Mouse (Mus musculus) urinary bladder, postnatal 25 days (tissue): Measurements from ENCODE around the gene Ece2.
"Not testable (repeated sequence)": the region's sequence is repeated elsewhere in the genome, so short reads cannot be mapped to it uniquely, and the experiment has no call there.

Source experiments
- DNase-seq: peaks from one replicate; pipeline ENCODE4 v3.0.0; 2022; ENCODE audit warnings: low spot score

The Ece2 gene

DNA sequence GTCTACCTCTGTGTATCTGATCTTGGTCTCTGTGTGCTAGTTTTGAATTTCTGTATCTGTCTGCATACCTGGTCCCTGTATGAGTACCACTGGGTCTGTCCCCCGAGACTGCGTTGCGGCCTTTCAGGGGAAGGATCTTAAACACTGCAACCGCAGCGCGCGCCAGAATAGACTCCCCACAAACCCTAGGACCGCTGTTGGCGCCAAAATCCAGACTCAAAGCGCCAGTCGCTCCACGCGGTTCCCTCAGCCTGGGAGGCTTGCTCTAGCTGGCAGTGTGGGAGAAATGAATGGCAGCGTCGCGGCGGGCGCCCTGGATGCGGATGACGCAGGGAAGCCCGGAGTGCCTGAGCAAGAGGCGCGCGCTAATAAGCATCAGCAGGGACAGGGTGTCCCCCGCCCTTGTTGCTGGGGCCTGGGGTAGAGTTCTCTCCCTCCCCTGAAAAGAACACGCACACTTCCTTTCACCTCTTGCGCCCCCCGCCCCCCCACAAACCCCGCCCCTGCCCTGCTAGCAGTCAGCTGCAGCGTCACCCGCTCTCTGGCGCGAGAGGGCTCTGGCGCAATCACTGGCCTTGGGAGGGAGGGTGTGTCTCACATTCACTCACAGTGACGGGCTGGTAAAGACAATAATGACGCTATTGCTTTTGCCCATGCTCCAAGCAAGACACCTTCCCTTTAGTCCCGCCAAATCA, 7.5 kb upstream of the Ece2 start:
- DNase-seq: peak; percentile 58

DNA sequence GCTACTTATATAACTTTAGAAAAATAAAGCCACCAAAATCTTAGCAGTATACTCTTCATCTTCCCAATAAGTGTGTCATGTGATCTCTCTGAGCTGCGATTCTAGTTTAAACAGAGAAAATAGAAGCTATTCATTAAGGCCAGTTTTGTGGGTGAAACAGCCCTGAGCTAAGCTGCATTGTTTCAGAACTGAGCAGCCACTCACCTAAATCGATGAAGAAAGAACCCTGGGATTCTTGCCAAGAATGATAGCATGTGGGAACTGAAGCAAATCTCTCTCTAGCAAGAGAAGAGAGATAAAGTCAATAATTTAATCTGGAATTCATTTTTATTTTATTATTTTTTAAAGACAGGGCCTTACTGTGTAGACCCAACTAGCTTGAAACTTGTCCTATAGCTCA, 6.4 kb upstream of the Ece2 start:
- DNase-seq: no peak

DNA sequence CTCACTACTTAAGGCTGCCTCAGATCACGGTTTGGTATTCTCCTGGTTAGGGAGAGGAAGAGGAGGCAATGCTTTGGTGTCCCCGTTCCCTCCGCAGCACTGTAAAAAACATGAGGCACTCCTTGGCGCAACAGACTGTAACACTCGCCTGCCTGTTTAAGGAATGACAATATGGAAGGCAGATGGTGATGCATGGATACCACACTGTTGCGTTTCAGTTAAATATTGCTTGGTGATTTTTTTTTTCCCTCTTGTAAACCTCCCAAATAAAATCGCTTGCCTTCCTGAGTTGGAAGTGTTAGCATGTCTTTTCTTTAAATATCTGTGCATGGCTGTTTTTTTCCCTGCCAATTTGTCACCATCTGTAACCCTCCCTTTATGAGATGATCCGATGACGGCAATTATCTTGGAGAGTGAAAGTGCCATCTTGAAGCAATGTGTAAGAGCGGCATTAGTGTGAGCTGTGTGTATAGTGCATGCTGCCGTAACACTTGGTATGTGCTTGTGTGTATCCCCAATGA, 697 bp upstream of the Ece2 start:
- no peak for DNase-seq

DNA sequence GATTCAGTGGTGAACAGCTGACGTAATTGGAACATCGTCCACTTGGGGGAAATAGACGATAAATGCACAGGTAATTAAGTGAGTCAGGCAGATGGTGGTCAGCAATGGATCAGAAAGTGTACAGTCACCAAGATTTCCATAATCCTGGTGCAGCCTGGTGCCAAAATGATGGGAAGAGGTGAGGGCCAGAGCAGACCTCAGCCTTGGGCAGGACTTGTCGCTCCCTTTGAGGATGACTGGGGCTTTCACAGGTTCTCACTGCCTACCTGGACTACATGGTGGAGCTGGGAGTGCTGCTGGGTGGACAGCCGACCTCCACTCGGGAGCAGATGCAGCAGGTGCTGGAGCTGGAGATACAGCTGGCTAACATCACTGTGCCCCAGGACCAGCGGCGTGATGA, 7.8 kb downstream of the Ece2 start:
- DNase-seq: no peak

DNA sequence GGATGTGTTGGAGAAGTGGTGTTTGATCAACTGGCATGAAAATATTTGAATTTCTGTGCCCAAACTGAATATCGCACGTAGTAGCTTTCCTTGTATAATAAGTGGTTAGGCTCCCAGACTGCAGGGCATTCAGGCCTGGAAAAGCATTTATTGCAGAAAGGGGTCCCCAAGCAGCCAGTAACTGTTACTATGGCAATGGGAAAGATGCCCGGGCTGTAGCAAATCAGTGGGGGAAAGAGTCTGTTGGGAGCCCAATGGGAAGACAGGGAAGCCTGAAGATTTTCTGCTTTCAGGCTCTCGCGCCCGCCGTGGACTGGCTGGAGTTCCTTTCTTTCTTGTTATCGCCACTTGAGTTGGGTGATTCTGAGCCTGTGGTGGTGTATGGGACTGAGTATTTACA, 8.7 kb downstream of the Ece2 start:
- DNase-seq: no peak

DNA sequence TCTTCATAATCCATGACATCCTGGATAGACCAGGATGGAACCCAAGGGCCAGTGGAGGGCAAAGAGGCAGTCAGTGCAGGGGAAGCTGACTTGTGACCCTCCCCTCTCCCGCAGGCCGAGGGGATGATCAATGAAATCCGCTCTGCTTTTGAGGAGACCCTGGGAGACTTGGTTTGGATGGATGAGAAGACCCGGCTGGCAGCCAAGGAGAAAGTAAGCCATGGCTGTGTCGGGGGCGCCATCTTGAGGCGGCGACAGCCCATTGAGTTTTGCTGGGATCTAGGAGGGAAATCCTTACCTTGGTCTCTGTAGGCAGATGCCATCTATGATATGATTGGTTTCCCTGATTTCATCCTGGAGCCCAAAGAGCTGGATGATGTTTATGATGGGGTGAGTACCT, 12.5 kb downstream of the Ece2 start:
- peak; percentile 67 for DNase-seq

DNA sequence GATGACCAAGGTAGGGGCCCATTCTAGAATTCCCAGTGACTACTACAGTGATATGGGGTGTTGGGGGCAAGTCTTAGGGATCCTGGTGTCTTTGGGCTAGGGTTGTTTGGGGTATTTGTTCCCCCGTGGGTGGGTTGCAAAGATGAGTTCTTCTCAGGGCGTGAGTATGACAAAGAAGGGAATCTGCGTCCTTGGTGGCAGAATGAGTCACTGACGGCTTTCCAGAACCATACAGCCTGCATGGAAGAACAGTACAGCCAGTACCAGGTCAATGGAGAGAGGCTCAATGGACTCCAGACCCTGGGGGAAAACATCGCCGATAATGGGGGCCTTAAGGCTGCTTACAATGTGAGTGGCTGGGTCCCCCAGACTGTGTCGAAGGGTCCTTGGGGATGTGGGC, 14.3 kb downstream of the Ece2 start:
- DNase-seq: no peak

DNA sequence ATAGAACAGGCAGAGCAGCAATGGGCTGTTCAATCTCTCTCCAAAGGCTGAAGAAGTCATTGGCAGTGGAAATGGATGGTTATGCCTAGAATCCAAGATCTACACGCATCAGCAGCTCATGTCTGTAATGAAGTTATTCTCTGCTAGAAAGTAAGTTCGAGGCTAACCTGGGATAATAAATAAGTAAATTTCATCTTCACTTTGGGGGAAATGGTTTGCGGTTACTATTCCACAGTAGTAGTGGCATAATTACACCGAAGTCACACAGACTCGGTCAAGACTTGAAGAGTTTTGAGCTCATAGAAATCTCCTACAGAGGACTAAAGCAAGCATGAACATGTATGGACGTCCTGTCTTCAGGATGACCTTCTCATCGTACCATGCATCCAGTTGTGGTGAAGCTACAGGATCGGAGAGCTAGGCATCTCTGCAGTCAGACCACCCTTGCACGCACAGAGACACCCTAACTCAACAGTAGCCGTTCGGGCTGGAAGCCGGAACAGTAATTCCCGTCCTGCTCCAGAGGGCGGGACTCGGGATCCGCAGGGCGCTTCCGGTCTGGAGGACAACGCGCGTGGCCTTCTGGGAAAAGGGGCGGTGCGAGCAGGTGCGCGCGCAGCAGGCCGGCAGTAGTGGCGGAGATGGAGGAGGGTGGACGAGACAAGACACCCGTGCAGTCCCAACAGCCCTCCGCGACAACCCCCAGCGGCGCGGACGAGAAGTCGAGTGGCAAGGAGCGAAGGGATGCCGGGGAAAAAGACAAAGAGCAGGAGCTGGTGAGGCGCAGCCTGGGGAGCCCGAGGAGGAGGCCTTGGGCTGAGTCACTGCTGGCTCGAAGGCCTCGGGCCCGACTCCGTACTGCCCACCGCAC, 21.7 kb downstream of the Ece2 start, which contains the start of gene Psmd2:
TSS of gene Psmd2 (plus strand) at position 577 of the 871 bp plus-strand sequence.
- DNase-seq: peak; percentile 99

DNA sequence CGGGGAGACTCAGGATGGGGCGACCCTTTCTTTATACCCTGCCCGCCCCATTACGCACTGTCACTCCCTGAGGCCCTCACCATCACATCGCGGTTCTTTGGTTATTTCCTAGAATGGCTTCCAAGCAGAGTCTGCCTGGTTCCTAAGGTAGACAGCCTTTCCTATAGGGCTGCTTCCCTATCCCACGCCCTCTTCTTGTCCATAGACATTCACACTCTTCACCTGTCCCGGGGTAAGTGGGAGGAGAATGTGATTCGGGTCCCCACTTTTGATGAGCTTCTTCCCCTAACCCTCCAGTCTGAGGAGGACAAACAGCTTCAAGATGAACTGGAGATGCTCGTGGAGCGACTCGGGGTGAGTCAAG, 22.3 kb downstream of the Ece2 start:
- no peak for DNase-seq

DNA sequence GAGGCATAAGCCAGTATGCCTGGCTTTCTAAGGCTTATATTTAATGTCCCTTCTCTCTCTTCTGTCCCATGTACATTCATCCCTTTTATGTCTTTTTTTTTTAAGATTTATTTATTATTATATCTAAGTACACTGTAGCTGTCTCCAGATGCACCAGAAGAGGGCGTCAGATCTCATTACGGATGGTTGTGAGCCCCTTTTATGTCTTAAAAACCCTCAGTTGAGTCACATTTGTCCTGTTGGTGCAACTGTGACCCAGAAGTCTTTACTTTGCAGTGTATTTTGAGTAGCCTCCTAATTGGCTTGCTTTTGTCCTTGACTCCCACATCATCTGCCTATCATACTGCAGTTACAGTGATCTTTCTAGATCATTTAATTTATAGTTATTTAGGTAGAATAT, 23.7 kb downstream of the Ece2 start:
- no peak for DNase-seq

DNA sequence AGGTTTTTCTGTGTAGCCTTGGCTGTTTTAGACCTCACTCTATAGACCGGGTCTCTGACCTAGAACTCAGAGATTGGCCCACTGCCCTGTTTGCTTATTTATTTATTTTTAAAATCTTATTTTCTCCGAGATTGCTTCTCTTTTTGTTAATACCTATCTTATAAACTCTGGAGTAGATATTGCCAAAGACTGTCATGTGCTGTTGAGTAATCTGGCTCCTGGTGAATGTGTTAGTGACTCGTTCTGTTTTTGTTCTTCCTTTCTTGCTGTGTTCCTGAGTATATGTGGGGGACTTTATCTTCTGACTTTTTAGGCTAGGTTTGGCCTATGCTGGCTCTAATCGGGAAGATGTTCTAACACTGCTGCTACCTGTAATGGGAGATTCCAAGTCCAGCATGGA, 28.0 kb downstream of the Ece2 start:
- DNase-seq: no peak

DNA sequence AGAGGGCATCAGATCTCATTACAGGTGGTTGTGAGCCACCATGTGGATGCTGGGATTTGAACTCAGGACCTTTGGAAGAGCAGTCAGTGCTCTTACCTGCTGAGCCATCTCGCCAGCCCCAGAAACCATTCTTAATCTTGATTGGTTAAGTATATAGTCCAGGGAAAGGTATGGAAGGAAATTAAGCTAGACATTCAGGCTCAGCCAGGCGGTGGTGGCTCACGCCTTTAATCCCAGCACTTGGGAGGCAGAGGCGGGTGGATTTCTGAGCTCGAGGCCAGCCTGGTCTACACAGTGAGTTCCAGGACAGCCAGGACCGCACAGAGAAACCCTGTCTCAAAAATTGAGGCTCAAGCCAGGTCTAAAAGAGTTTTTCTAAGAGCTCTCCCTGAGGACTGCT, 38.4 kb downstream of the Ece2 start, which contains the start of gene Eif4g1:
TSS of gene Eif4g1 (plus strand) at position 301 of the 400 bp plus-strand sequence.
- DNase-seq: not testable (repeated sequence)

DNA sequence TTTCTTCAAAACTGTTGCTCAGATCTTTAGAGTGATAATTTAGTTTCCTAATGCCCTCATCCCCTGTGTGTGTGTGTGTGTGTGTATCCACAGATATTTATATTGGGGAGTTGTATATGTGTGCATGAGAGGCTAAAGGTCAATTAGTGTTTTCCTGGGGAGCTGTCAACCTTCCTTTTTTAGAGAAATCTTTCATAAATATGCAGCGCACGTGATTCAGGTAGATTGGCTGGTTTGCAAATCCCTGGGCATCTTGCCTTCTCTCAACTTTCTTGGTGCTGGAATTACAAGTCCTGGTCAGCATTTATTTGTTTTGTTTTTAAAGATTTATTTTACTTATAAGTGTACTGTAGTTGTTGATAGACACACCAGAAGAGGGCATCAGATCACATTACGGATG, 40.7 kb downstream of the Ece2 start:
- no peak for DNase-seq

DNA sequence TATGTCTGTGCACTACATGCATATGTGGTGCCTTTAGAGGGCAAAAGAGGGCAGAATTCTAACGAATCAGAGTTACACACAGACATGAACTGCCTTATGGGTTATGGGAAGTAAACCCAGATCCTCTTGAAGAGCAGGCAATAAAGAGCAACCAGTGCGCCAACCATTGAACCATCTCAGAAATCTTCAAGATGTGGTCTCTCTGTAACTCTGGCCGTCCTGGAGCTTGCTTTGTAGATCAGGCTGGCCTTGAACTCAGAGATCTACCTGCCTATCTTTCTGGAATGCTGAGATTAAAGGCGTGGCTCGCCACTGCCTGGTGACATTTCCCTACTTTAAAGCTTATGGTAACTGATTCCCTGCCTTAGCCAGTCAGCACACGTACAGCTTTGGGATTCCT, 42.3 kb downstream of the Ece2 start:
- no peak for DNase-seq

DNA sequence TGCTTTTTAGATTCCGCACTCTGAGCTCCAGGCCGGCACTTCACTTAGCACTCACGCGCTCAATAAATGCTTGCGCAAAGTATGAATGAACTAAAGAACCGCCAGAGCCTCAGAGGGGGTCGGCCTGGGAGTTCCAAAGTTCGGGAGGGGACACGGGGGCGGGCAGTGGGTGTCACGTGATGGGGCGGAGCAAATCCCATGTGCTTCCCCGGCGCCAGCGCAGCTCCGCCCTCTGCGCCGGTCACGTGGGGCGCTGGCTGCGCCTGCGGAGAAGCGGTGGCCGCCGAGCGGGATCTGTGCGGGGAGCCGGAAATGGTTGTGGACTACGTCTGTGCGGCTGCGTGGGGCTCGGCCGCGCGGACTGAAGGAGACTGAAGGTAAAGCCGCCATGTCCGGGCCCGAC, 42.9 kb downstream of the Ece2 start:
- DNase-seq: peak; percentile 95

DNA sequence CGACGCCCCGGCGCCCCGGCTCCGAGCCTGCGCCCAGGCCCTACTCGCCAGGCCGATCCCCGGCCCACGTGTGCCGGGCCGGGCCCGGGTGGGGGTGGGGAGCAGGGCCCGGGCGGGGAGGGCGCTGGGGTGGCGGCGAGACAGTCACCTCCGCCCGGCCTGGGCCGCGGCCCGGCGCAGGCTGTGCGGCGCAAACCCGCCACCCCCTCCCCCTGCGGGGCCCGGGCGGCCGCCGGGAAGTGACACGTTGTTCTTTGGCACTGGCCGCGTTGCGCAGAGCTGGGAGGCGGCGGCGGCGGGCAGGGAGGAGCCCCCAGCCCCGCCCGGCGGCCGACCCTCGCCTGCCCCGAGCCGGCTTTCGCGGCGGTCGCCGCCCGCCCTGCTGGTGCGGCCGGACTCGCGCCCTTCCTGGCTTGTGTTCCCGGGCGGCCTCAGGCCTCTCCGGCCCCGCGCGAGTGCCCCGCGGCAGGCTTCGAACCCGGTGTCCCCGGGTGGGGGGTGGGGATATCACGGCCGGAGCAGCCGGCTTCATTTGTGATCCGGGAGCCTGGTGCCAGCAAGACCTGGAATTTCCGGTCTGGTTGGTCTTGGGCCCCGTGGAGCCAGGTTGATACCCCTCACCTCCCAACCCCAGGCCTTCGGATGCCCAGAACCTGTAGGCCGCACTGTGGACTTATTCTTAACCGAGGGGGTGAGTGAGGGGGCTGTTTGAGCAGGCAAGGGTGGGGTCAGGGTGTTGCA, 43.5 kb downstream of the Ece2 start:
- peak; percentile 62 for DNase-seq

DNA sequence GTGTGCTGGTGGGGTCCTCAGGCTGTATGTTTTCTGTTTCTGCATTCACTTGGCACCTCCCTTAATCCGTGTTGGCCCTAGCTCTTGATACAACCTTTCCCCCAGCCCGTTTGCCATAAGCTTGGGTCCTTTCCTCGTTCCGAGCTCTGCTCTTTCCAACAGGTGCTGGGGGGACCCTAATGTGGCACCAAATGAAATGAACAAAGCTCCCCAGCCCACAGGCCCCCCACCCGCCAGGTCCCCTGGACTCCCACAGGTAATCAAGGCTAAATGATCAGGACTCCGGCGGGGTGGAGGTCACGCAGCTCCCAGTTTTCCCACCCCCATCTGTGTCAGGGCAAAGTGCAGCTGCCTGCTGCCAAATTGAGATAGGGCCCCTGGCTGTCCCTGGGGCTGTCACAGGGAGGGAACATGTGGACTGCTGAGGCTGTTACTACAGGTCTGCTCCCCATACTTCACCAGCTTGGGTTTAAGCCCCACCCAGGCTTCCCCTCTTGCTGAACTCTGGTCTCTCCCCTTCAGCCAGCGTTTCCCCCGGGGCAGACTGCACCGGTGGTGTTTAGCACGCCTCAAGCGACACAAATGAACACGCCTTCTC, 44.2 kb downstream of the Ece2 start:
- DNase-seq: no peak

DNA sequence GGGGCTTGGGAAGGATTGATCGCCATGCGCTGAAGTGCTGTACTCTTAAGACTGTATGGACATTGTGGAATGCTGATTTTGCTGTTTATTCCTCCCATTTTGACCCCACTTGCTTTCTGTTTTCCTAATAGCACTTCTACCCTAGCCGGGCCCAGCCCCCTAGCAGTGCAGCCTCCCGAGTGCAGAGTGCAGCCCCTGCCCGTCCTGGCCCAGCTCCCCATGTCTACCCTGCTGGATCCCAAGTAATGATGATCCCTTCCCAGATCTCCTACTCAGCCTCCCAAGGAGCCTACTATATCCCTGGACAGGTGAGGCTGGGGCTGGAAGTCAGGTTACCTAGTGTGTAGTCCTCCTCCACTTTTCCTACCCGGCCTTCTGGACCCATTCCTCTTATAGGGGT, 45.6 kb downstream of the Ece2 start:
- no peak for DNase-seq

DNA sequence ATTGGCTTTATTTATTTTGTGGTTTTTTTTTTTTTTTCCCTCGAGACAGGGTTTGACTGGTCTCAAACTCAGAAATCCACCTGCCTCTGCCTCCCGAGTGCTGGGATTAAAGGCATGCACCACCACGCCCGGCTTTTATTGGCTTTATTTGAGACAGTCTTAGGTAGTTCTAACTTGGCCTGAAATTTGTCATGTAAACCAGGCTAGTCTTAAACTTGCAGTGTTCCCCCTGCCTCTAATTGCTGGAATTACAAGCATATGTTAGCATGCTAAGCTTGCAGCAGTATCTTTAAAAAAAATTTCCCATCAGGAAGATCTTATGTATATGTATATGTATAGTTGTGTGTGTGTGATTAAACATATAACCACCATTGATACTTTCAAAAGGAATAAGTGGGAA, 47.1 kb downstream of the Ece2 start:
- DNase-seq: no peak

DNA sequence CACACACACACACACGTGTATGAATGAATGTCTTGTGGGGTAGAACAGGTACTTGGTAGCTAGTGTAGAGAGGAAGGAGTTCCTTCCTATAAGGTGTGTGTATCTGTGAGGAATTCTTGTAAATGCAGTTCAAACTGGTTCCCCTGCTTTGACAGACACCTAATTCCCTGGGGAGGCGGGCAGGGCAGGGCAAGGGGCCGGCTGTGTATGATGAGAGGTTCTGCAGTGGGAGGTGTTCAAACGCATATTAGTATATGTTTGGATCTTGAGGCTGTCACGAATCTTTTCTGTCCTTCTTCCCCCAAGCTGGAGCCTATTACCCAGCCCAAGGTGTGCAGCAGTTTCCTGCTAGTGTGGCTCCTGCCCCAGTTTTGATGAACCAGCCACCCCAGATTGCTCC, 47.8 kb downstream of the Ece2 start:
- DNase-seq: no peak

DNA sequence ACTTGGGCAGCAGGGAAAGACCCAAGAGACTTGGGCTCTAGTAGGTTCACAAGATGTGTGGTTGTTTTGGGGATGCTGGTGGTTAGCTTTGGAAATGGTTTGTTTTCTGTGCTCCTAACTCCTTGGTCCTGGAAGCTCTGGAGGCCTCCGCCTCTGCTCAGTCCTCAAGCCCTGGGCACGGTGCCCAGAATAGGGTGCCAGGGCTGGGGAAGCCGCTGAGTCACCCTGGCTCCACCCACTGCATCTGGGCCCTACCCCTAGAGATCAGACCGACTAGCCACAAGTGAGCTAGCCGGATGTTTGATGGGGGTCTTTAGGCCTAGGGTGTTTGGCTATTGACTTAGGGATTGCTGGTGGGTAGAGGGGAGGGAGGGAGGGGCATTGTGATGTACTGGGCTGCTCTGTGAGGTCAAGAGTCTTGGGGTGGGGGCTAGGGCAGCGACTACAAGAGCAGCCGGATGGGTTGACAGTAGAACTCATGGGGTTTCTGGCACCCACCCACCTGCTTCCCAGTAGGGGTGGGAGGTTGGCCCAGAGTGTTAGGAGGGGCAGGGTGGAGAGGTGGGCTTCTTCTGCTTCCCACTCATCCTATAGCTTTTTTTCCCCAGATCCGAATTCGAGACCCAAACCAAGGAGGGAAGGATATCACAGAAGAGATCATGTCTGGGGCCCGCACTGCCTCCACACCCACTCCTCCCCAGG, 48.5 kb downstream of the Ece2 start:
- DNase-seq: peak; percentile 88

DNA sequence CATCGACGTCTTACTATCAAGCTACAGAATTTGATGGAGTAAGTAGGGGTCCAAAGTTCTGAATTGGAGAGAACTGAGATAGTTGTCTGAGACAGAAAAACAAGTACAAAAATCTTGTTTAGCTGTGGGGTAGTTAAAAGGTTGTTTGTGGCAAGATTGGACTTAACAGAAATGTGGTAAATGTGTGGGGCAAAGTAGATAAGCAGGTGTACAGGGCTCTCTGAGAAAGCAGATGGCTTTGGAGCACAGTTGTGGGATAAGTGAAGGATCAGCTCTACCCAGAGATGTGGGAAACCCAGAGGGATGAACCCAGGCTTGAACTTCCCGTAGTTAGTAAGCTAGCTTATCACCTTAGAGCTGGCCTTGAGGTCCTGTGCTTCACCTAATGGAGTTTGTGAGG, 61.1 kb downstream of the Ece2 start:
- no peak for DNase-seq
